Mouse (Mus musculus): Measurements from ENCODE around the gene Bckdha. TPM values are rescaled to one million over a fixed set of nuclear protein-coding genes. Genes with fewer than 3 reads are reported as not detected.

Gene Bckdha
- total RNA-seq, 2 experiments from 2014 or later = 40.1 to 45.5 TPM

Other genes with a start within 250 kb of the Bckdha start
- not detected for gene Cxcl17, start 246.1 kb downstream of the Bckdha start, total RNA-seq (2021)
- 1 to 10 TPM; 3.1 TPM for gene Ceacam1, start 181.4 kb downstream of the Bckdha start, total RNA-seq (2021)
- under 1 TPM; 0.27 to 0.28 TPM for gene Ceacam2, start 119.1 kb downstream of the Bckdha start, total RNA-seq (2021)
- gene Erich4, start 43.1 kb downstream of the Bckdha start, total RNA-seq (2021) = under 1 TPM in 1 of 2 experiments, not detected in 1; 0.39 TPM
- gene Dmac2, start 39.6 kb downstream of the Bckdha start, total RNA-seq (2021) = 10 to 100 TPM; 48.7 to 54.5 TPM
- gene B3gnt8, start 32.3 kb downstream of the Bckdha start, total RNA-seq (2021) = 1 to 10 TPM; 2.0 to 2.3 TPM
- 10 to 100 TPM; 26.4 to 30.5 TPM for gene Exosc5, start 183 bp upstream of the Bckdha start, total RNA-seq (2021)
- 10 to 100 TPM; 12.7 to 16.5 TPM for gene Tmem91, start 16.2 kb upstream of the Bckdha start, total RNA-seq (2021)
- 10 to 100 TPM; 25.2 to 25.7 TPM for gene B9d2, start 21.8 kb upstream of the Bckdha start, total RNA-seq (2021)
- 1 to 10 TPM; 7.0 to 8.6 TPM for gene Tgfb1, start 28.0 kb upstream of the Bckdha start, total RNA-seq (2021)
- gene Ccdc97, start 60.1 kb upstream of the Bckdha start, total RNA-seq (2021) = 10 to 100 TPM; 54.6 to 58.5 TPM
- 100 to 1,000 TPM; 103 to 114 TPM for gene Hnrnpul1, start 95.8 kb upstream of the Bckdha start, total RNA-seq (2021)
- gene Axl, start 129.7 kb upstream of the Bckdha start, total RNA-seq (2021) = 10 to 100 TPM; 37.2 to 43.5 TPM
- 1 to 10 TPM; 1.2 to 1.3 TPM for gene Cyp2s1, start 157.9 kb upstream of the Bckdha start, total RNA-seq (2021)
- gene Cyp2b10, start 238.6 kb upstream of the Bckdha start, total RNA-seq (2021) = under 1 TPM; 0.19 to 0.27 TPM

Measured in layer of hippocampus, postnatal 25 days (tissue).